Mouse (Mus musculus): ENCODE results near the gene Stil. TPM values are rescaled to one million over a fixed set of nuclear protein-coding genes. Genes with fewer than 3 reads are reported as not detected.
A peak's percentile ranks its signal among the peaks of the same experiment; 100 is the strongest.

Stil gene
- total RNA-seq, 2 experiments from 2014 or later = 73.3 to 98.1 TPM

GRCm38 (mm10) chr4:115075204-115075915, 75.4 kb downstream of the Stil start:
- ATAC-seq (replicated peaks; ENCODE audit: low FRiP score, poor library complexity, severe bottlenecking) = no peak

- ATAC-seq (replicated peaks; ENCODE audit: low FRiP score, poor library complexity, severe bottlenecking) = no peak
Measured at GRCm38 (mm10) chr4:115078892-115079820, 79.2 kb downstream of the Stil start.

DNA sequence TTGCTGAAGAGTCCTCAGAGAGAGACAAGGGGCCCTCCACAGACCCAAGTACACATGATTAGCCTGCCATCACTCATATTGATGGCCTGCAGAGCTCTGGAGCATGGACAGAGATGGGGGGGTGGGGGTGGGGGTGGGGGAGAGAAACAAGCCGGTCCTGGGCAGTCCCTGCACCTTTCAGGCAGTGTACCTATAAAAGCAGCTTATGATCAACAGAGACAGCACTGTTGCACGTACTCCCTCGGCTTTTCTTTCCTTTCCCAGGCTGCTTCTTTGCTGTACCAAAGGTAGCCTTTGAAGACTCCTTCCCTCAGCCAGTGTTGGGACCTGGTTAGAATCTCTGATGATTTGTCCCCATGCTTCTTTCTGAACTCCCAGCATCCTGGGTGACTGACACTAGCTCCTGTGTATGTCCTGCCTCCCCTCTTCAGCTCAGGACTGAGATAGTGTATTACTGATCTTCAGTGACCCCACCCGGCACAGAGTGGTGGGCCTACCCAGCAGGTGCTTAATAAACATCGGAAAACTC, 79.9 kb downstream of the Stil start:
- no peak for ATAC-seq (replicated peaks; ENCODE audit: low FRiP score, poor library complexity, severe bottlenecking)

- ATAC-seq (replicated peaks; ENCODE audit: low FRiP score, poor library complexity, severe bottlenecking) = no peak
Measured at GRCm38 (mm10) chr4:115083031-115083430, 83.1 kb downstream of the Stil start.

DNA sequence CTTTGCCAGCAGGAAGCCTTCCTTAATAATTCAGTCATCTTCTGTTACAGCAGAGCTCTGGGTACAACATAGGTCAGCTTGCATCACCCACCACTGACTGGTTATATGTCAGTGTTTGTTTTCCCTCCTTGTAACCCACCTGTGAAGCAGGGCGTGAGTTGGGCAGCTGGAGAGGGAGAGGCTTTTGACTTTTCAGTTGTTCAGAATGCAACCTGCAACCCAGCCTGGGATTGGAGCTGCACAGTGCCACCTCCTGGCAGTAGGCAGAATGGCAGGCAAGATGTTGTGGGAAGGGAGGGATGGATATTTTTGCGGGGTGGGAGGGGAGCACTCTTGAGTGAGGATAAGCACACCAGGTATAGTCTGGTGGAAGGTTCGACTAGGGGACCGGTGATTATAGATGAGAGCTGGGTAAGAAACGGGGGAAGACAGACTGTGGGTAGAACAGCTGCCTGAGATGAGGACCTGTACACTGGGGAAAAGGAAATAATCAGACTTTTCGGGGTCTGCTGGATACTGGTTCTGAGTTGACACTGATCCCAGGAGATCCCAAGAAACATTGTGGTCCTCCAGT, 85.7 kb downstream of the Stil start:
- peak; percentile 61 for ATAC-seq (replicated peaks; ENCODE audit: low FRiP score, poor library complexity, severe bottlenecking)

DNA sequence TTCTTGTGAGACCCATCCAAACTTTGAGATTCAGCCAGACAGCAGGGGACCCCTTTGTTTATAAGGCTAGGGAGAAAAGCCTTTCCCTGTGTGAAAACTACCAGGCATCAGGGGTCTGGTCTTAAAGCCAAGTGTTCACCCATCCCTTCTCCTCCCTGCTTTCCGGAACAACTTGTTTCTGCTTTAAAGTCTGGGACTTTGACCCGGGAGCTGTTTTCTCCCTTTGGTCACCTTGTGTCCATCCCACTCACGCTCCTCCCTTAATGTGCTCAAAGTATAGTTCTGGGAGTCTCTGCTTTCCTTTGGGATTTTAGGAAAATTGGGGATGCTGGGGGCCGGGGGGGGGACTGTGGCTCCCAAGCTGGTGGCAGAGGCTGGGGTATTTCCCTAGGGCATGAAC, 86.3 kb downstream of the Stil start:
- no peak for ATAC-seq (replicated peaks; ENCODE audit: low FRiP score, poor library complexity, severe bottlenecking)

- no peak for ATAC-seq (replicated peaks; ENCODE audit: low FRiP score, poor library complexity, severe bottlenecking)
Measured at GRCm38 (mm10) chr4:115086763-115087415, 86.9 kb downstream of the Stil start.

DNA sequence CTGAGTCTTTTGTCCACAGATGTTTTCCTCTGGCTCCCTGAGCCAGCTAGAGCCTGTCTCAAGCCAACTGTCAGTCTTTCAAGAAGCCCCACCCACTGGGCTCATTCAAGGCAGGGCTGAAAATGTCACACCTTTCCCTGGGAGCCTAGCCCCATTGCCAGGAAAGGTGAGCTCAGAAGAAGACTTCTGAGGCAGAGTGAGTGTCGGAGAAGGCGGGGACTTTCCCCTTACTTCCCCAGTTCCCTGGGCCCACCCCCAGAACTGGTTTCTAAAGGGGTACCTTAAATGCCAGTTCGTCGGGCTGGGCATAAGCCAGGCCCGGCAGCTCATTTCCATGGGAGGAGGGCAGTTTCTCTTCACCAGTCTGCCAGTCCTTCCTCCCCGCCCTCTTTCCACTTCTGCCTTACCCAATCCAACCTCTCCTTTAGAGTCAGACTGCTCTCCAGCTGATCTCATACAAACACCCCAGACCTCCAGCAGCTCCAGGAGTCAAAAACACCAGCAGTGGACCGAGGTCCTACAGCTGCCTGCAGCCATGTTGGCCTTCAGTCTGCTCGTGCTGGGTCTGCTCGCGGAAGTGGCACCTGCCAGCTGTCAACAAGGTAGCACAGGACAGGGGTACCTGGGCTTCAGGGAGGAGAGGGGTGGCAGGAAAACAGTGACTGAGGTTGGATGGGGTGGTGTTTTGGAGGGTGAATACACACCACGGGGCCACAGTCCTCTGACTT, 88.8 kb downstream of the Stil start, which contains the start of gene Pdzk1ip1:
Gene Pdzk1ip1, plus strand, starts transcription at position 98 of the 728 bp plus-strand sequence.
- peak; percentile 86 for ATAC-seq (replicated peaks; ENCODE audit: low FRiP score, poor library complexity, severe bottlenecking)

GRCm38 (mm10) chr4:115090592-115090991, 90.6 kb downstream of the Stil start:
- 0 out of 2 replicates have a peak, but pooled peaks have one; percentile 21 for ATAC-seq (replicated peaks; ENCODE audit: low FRiP score, poor library complexity, severe bottlenecking)

GRCm38 (mm10) chr4:115091806-115092205, 91.8 kb downstream of the Stil start:
- ATAC-seq (replicated peaks; ENCODE audit: low FRiP score, poor library complexity, severe bottlenecking) = no peak

Other genes with a start within 250 kb of the Stil start
- gene Gm12830, start 178.4 kb upstream of the Stil start, total RNA-seq (2015; ENCODE audit: low replicate concordance) = not detected in 2 replicates
- gene Gm12830, start 178.4 kb upstream of the Stil start, total RNA-seq (2017; ENCODE audit: low replicate concordance) = not detected in 2 replicates
- 0.84 TPM in 1 of 2 replicates, not detected in the other for gene Foxd2, start 91.3 kb upstream of the Stil start, total RNA-seq (2015; ENCODE audit: low replicate concordance)
- gene Foxd2, start 91.3 kb upstream of the Stil start, total RNA-seq (2017; ENCODE audit: low replicate concordance) = not detected in 2 replicates
- gene Foxe3, start 74.1 kb upstream of the Stil start, total RNA-seq (2015; ENCODE audit: low replicate concordance) = not detected in 2 replicates
- not detected in 2 replicates for gene Foxe3, start 74.1 kb upstream of the Stil start, total RNA-seq (2017; ENCODE audit: low replicate concordance)
- 21.3 and 43.2 TPM in 2 replicates for gene Cmpk1, start 12.9 kb upstream of the Stil start, total RNA-seq (2015; ENCODE audit: low replicate concordance)
- 28.8 and 51.5 TPM in 2 replicates for gene Cmpk1, start 12.9 kb upstream of the Stil start, total RNA-seq (2017; ENCODE audit: low replicate concordance)
- gene Tal1, start 56.3 kb downstream of the Stil start, total RNA-seq (2015; ENCODE audit: low replicate concordance) = 227 and 255 TPM in 2 replicates
- 186 and 231 TPM in 2 replicates for gene Tal1, start 56.3 kb downstream of the Stil start, total RNA-seq (2017; ENCODE audit: low replicate concordance)
- 733 and 856 TPM in 2 replicates for gene Pdzk1ip1, start 88.5 kb downstream of the Stil start, total RNA-seq (2015; ENCODE audit: low replicate concordance)
- 400 and 437 TPM in 2 replicates for gene Pdzk1ip1, start 88.5 kb downstream of the Stil start, total RNA-seq (2017; ENCODE audit: low replicate concordance)
- not detected in 2 replicates for gene Cyp4x1, start 134.1 kb downstream of the Stil start, total RNA-seq (2015; ENCODE audit: low replicate concordance)
- not detected in 2 replicates for gene Cyp4x1, start 134.1 kb downstream of the Stil start, total RNA-seq (2017; ENCODE audit: low replicate concordance)
- not detected in 2 replicates for gene Cyp4a29, start 241.9 kb downstream of the Stil start, total RNA-seq (2015; ENCODE audit: low replicate concordance)
- not detected in 2 replicates for gene Cyp4a29, start 241.9 kb downstream of the Stil start, total RNA-seq (2017; ENCODE audit: low replicate concordance)

Measured in erythroid progenitor cell, adult 5-6 weeks (primary cell).